Mouse (Mus musculus): Measurements from ENCODE around the gene Nmnat2. TPM values are rescaled to one million over a fixed set of nuclear protein-coding genes. Genes with fewer than 3 reads are reported as not detected.

The Nmnat2 gene
- total and polyA plus RNA-seq, 3 experiments: 1.3 to 2.8 TPM; not detected in 1

- Histone ChIP-seq H3K9ac (ENCODE audit: control insufficient read depth, low read depth, low read length, poor library complexity, severe bottlenecking) (no peak overlapping the region), H3K79me2 (ENCODE audit: control insufficient read depth, insufficient read depth, low read length, poor library complexity) (no peaks in the 10 kb centered on the region), H3K27me3 (ENCODE audit: control insufficient read depth in 1 of 2, insufficient read depth in 2 of 2, low read length in 2 of 2) (no peaks in the 10 kb centered on the region), H3K36me3 (ENCODE audit: control insufficient read depth in 1 of 2, insufficient read depth in 2 of 2, low read length in 2 of 2) (peaks cover 0 to 2% of the 10 kb centered on the region in 2 experiments; a peak in 1 of 4 replicates), H3K27ac (ENCODE audit: control insufficient read depth, low read depth, low read length) (no peak overlapping the region), H3K4me3 (ENCODE audit: control insufficient read depth in 1 of 2, insufficient read depth in 1 of 2, low read depth in 2 of 2, low read length in 2 of 2) (no peak overlapping the region), H3K9me3 (replicated peaks; ENCODE audit: insufficient read depth, low read length) (no peaks in the 10 kb centered on the region), H3K4me1 (ENCODE audit: control insufficient read depth in 1 of 2, insufficient read depth in 2 of 2, low read length in 2 of 2) (peaks cover 2 to 6% of the 10 kb centered on the region in 2 experiments)
- DNase-seq (ENCODE audit: low read depth, low spot score): no peak
- TF ChIP-seq NELFE (IDR thresholded peaks at IDR 0.05; ENCODE audit: low read depth, low read length) (no peak), MXI1 (IDR thresholded peaks at IDR 0.05; ENCODE audit: low read depth, low read length) (no peak), ZKSCAN1 (IDR thresholded peaks at IDR 0.05; ENCODE audit: low read depth, low read length) (no peak), ZMIZ1 (IDR thresholded peaks at IDR 0.05; ENCODE audit: low read depth, low read length) (no peak), NRF1 (IDR thresholded peaks at IDR 0.05; ENCODE audit: insufficient read depth, low read depth, low read length, poor library complexity, severe bottlenecking) (no peak), UBTF (IDR thresholded peaks at IDR 0.05; ENCODE audit: borderline replicate concordance, insufficient read depth, low read depth, low read length) (no peak), MAZ (IDR thresholded peaks at IDR 0.05; ENCODE audit: low read depth, low read length) (no peak), MEF2A (IDR thresholded peaks at IDR 0.05; ENCODE audit: extremely low read depth, insufficient replicate concordance, low read depth, low read length, poor library complexity, severe bottlenecking) (no peak), MAFK (IDR thresholded peaks at IDR 0.05; ENCODE audit: borderline replicate concordance, low read depth, low read length) (no peak), KAT2A (conservative IDR thresholded peaks at IDR 0.05; ENCODE audit: low read depth, low read length) (no peak), BHLHE40 (IDR thresholded peaks at IDR 0.05; ENCODE audit: borderline replicate concordance, low read depth, low read length) (no peak), GATA1 (IDR thresholded peaks at IDR 0.05; ENCODE audit: low read depth, low read length) (no peak), ELF1 (IDR thresholded peaks at IDR 0.05; ENCODE audit: low read depth, low read length) (no peak), E2F4 (IDR thresholded peaks at IDR 0.05; ENCODE audit: borderline replicate concordance, low read depth, low read length) (no peak)
Observed at GRCm38 (mm10) chr1:153071995-153072394, 117.2 kb downstream of the Nmnat2 start.

- TF ChIP-seq NRF1 (IDR thresholded peaks at IDR 0.05; ENCODE audit: insufficient read depth, low read depth, low read length, poor library complexity, severe bottlenecking) (no peak), GABPA (IDR thresholded peaks at IDR 0.05; ENCODE audit: low read depth, low read length) (no peak), NELFE (IDR thresholded peaks at IDR 0.05; ENCODE audit: low read depth, low read length) (no peak), POLR2AphosphoS5 (IDR thresholded peaks at IDR 0.05; ENCODE audit: borderline replicate concordance, low read depth, low read length) (no peak), ETS1 (IDR thresholded peaks at IDR 0.05; ENCODE audit: low read depth, low read length) (no peak), ZNF384 (IDR thresholded peaks at IDR 0.05; ENCODE audit: low read depth, low read length) (no peak), MEF2A (IDR thresholded peaks at IDR 0.05; ENCODE audit: extremely low read depth, insufficient replicate concordance, low read depth, low read length, poor library complexity, severe bottlenecking) (no peak), TBP (IDR thresholded peaks at IDR 0.05; ENCODE audit: low read depth, low read length) (no peak), CTCF (IDR thresholded peaks at IDR 0.05 in 2 of 3, conservative IDR thresholded peaks at IDR 0.05 in 1 of 3; ENCODE audit: control insufficient read depth in 1 of 3, insufficient read depth in 1 of 3, low read depth in 2 of 3, low read length in 3 of 3, poor library complexity in 1 of 3, severe bottlenecking in 1 of 3) (no peak), ZC3H11A (IDR thresholded peaks at IDR 0.05; ENCODE audit: low read depth, low read length) (no peak), MYB (IDR thresholded peaks at IDR 0.05; ENCODE audit: low read depth, low read length) (no peak), MAZ (IDR thresholded peaks at IDR 0.05; ENCODE audit: low read depth, low read length) (no peak), SMC3 (IDR thresholded peaks at IDR 0.05; ENCODE audit: low read depth, low read length) (no peak)
- H3K27me3 ChIP-seq (ENCODE audit: control insufficient read depth in 1 of 2, insufficient read depth in 2 of 2, low read length in 2 of 2): no peaks in the 10 kb centered on the region
- H3K9ac ChIP-seq (ENCODE audit: control insufficient read depth, low read depth, low read length, poor library complexity, severe bottlenecking): no peak overlapping the region
Observed at GRCm38 (mm10) chr1:153072711-153073110, 117.9 kb downstream of the Nmnat2 start.

More at GRCm38 (mm10) chr1:153072711-153073110, 117.9 kb downstream of the Nmnat2 start:
- H3K4me3 ChIP-seq (ENCODE audit: control insufficient read depth in 1 of 2, insufficient read depth in 1 of 2, low read depth in 2 of 2, low read length in 2 of 2): no peak overlapping the region
- peaks cover under 1 to 8% of the 10 kb centered on the region in 2 experiments; a peak in 3 of 4 replicates for H3K4me1 ChIP-seq (ENCODE audit: control insufficient read depth in 1 of 2, insufficient read depth in 2 of 2, low read length in 2 of 2)
- H3K9me3 ChIP-seq (replicated peaks; ENCODE audit: insufficient read depth, low read length): no peaks in the 10 kb centered on the region
- H3K36me3 ChIP-seq (ENCODE audit: control insufficient read depth in 1 of 2, insufficient read depth in 2 of 2, low read length in 2 of 2): peaks cover 0 to 3% of the 10 kb centered on the region in 2 experiments; a peak in 2 of 4 replicates
- no peaks in the 10 kb centered on the region for H3K79me2 ChIP-seq (ENCODE audit: control insufficient read depth, insufficient read depth, low read length, poor library complexity)
- no peak for DNase-seq (ENCODE audit: low read depth, low spot score)
- no peak overlapping the region for H3K27ac ChIP-seq (ENCODE audit: control insufficient read depth, low read depth, low read length)

Measured in MEL (cell line).